ENCODE assay signal across 8 mouse cellular contexts in genomic region chr13:116711866-116712593, GRCm38 (mm10).
DNase-seq lines count a peak whose midpoint lies in the region; ATAC-seq and TF ChIP-seq lines count a peak whose summit lies in the region.

No protein-coding gene starts in this region.

- under 1% methylated on average over 24 of the region's 24 CpGs for WGBS in forebrain, embryonic 13.5 days
- WGBS in hindbrain, embryonic 11.5 days: under 1% methylated on average over 24 of the region's 24 CpGs
- WGBS in lung, embryonic 16.5 days: under 1% methylated on average over 24 of the region's 24 CpGs

- 0 out of 4 replicates have a peak, but pooled peaks cover 0 to 2% of the 10 kb centered on the region in 2 experiments for H3K4me1 ChIP-seq in MEL (ENCODE audit: control insufficient read depth in 1 of 2, insufficient read depth in 2 of 2, low read length in 2 of 2)
- peaks cover 37% of the 10 kb centered on the region for H3K4me1 ChIP-seq in forebrain, embryonic 13.5 days
- 0 out of 2 replicates have a peak, but pooled peaks cover 2% of the 10 kb centered on the region for H3K4me1 ChIP-seq in hindbrain, embryonic 11.5 days (replicated peaks; ENCODE audit: control insufficient read depth, insufficient read depth, low read length)
- H3K4me1 ChIP-seq in lung, embryonic 16.5 days (replicated peaks; ENCODE audit: control insufficient read depth, insufficient read depth, low read length): peaks cover 10% of the 10 kb centered on the region

- peak; percentile 87 for TF ChIP-seq RAD21 in MEL (IDR thresholded peaks at IDR 0.05; ENCODE audit: low read depth, low read length)

- no peaks in the 10 kb centered on the region for H3K27me3 ChIP-seq in MEL (ENCODE audit: control insufficient read depth in 1 of 2, insufficient read depth in 2 of 2, low read length in 2 of 2)
- H3K27me3 ChIP-seq in forebrain, embryonic 13.5 days: peaks cover 55% of the 10 kb centered on the region
- peaks cover 50% of the 10 kb centered on the region for H3K27me3 ChIP-seq in hindbrain, embryonic 11.5 days (ENCODE audit: control insufficient read depth, insufficient read depth, low read length)
- peaks cover 44% of the 10 kb centered on the region for H3K27me3 ChIP-seq in lung, embryonic 16.5 days (ENCODE audit: control insufficient read depth, insufficient read depth, low read depth, low read length)

- ATAC-seq in forebrain, embryonic 13.5 days: peak; percentile 89
- ATAC-seq in hindbrain, embryonic 11.5 days (ENCODE audit: low FRiP score): peak; percentile 74
- ATAC-seq in lung, embryonic 16.5 days (ENCODE audit: low read depth): peak; percentile 91
- no peak for ATAC-seq in monocyte, adult 5-6 weeks (replicated peaks; ENCODE audit: insufficient number of reproducible peaks, low FRiP score, low TSS enrichment, poor library complexity, severe bottlenecking)

- peak overlapping the region; percentile 33; the same call in 1 of the 2 replicates for H3K9ac ChIP-seq in MEL (ENCODE audit: control insufficient read depth, low read depth, low read length, poor library complexity, severe bottlenecking)
- peak overlapping the region; percentile 52 for H3K9ac ChIP-seq in forebrain, embryonic 13.5 days
- H3K9ac ChIP-seq in hindbrain, embryonic 11.5 days (ENCODE audit: low read depth, low read length): no peak overlapping the region
- no peak overlapping the region for H3K9ac ChIP-seq in lung, embryonic 16.5 days (ENCODE audit: low read length)

- H3K79me2 ChIP-seq in MEL (ENCODE audit: control insufficient read depth, insufficient read depth, low read length, poor library complexity): no peaks in the 10 kb centered on the region

- peak overlapping the region; percentile 40 to 43 for H3K4me3 ChIP-seq in MEL (ENCODE audit: control insufficient read depth in 1 of 2, insufficient read depth in 1 of 2, low read depth in 2 of 2, low read length in 2 of 2)
- peak overlapping the region; percentile 38 for H3K4me3 ChIP-seq in forebrain, embryonic 13.5 days
- H3K4me3 ChIP-seq in hindbrain, embryonic 11.5 days (ENCODE audit: low read depth, low read length): peak overlapping the region; percentile 21
- H3K4me3 ChIP-seq in lung, embryonic 16.5 days (ENCODE audit: low read length): peak overlapping the region; percentile 42

- H3K9me3 ChIP-seq in MEL (replicated peaks; ENCODE audit: insufficient read depth, low read length): no peaks in the 10 kb centered on the region
- no peaks in the 10 kb centered on the region for H3K9me3 ChIP-seq in forebrain, embryonic 13.5 days (replicated peaks)
- H3K9me3 ChIP-seq in hindbrain, embryonic 11.5 days (ENCODE audit: control insufficient read depth, low read length): no peaks in the 10 kb centered on the region
- H3K9me3 ChIP-seq in lung, embryonic 16.5 days (ENCODE audit: control insufficient read depth, low read length): no peaks in the 10 kb centered on the region; the same call in 1 of the 2 replicates

- peak overlapping the region; percentile 69 for H3K4me2 ChIP-seq in forebrain, embryonic 13.5 days
- H3K4me2 ChIP-seq in hindbrain, embryonic 11.5 days (replicated peaks; ENCODE audit: low read depth, low read length): peak overlapping the region; percentile 35
- H3K4me2 ChIP-seq in lung, embryonic 16.5 days (ENCODE audit: low read depth, low read length): peak overlapping the region; percentile 60

- DNase-seq in MEL (ENCODE audit: low read depth, low spot score): peak; percentile 85
- peak; percentile 84 for DNase-seq in brain, adult 2 months (ENCODE audit: low read depth, low spot score)
- DNase-seq in hindbrain, embryonic 11.5 days (ENCODE audit: low spot score): peak; percentile 87
- DNase-seq in layer of hippocampus, adult 9-11 months: peak; percentile 8
- DNase-seq in retina, postnatal 1 day: peak; percentile 92

- no peak for TF ChIP-seq POLR2A in MEL (IDR thresholded peaks at IDR 0.05; ENCODE audit: control insufficient read depth in 1 of 2, insufficient read depth in 1 of 2, low read depth in 1 of 2, low read length in 2 of 2, poor library complexity in 1 of 2)

- no peak for TF ChIP-seq EP300 in MEL (IDR thresholded peaks at IDR 0.05; ENCODE audit: low read depth in 1 of 2, low read length in 2 of 2)

- H3K27ac ChIP-seq in MEL (ENCODE audit: control insufficient read depth, low read depth, low read length): no peak overlapping the region
- H3K27ac ChIP-seq in forebrain, embryonic 13.5 days: peak overlapping the region; percentile 57
- H3K27ac ChIP-seq in hindbrain, embryonic 11.5 days (ENCODE audit: low read depth, low read length): no peak overlapping the region
- H3K27ac ChIP-seq in lung, embryonic 16.5 days (ENCODE audit: low read length): no peak overlapping the region

- peak; percentile 52 to 86 (median 79) for TF ChIP-seq CTCF in MEL (IDR thresholded peaks at IDR 0.05 in 2 of 3, conservative IDR thresholded peaks at IDR 0.05 in 1 of 3; ENCODE audit: control insufficient read depth in 1 of 3, insufficient read depth in 1 of 3, low read depth in 2 of 3, low read length in 3 of 3, poor library complexity in 1 of 3, severe bottlenecking in 1 of 3)

- H3K36me3 ChIP-seq in MEL (ENCODE audit: control insufficient read depth in 1 of 2, insufficient read depth in 2 of 2, low read length in 2 of 2): no peaks in the 10 kb centered on the region
- H3K36me3 ChIP-seq in forebrain, embryonic 13.5 days (ENCODE audit: poor library complexity, severe bottlenecking): no peaks in the 10 kb centered on the region
- no peaks in the 10 kb centered on the region for H3K36me3 ChIP-seq in hindbrain, embryonic 11.5 days (ENCODE audit: control insufficient read depth, insufficient read depth, low read length)
- H3K36me3 ChIP-seq in lung, embryonic 16.5 days (ENCODE audit: control insufficient read depth, insufficient read depth, low read length): no peaks in the 10 kb centered on the region

TF ChIP-seq in MEL, 35 proteins besides CTCF, POLR2A, EP300 and RAD21:
- TF ChIP-seq MAX (IDR thresholded peaks at IDR 0.05; ENCODE audit: low read length): no peak
- TF ChIP-seq E2F4 (IDR thresholded peaks at IDR 0.05; ENCODE audit: borderline replicate concordance, low read depth, low read length): no peak
- TF ChIP-seq RCOR1 (IDR thresholded peaks at IDR 0.05; ENCODE audit: low read depth, low read length): no peak
- TF ChIP-seq ZNF384 (IDR thresholded peaks at IDR 0.05; ENCODE audit: low read depth, low read length): peak; percentile 93
- TF ChIP-seq SMC3 (IDR thresholded peaks at IDR 0.05; ENCODE audit: low read depth, low read length): peak; percentile 92
- TF ChIP-seq ZC3H11A (IDR thresholded peaks at IDR 0.05; ENCODE audit: low read depth, low read length): peak; percentile 87
- TF ChIP-seq UBTF (IDR thresholded peaks at IDR 0.05; ENCODE audit: borderline replicate concordance, insufficient read depth, low read depth, low read length): no peak

Comparison
In these comparisons a context has a peak if more than half of its experiments do, and no peak if none do; other contexts are left out.
1. DNase-seq: peak in every context shown above with its lines; median percentile 92 in retina, postnatal 1 day; 87 in hindbrain, embryonic 11.5 days; 85 in MEL; 84 in brain, adult 2 months; 8 in layer of hippocampus, adult 9-11 months.
2. H3K9ac ChIP-seq: peak in MEL (single experiment) and forebrain, embryonic 13.5 days (single experiment); none in hindbrain, embryonic 11.5 days (single experiment) and lung, embryonic 16.5 days (single experiment).
3. Peak in every context shown above with its lines, with median percentiles within 50 percentile points of each other: H3K4me3 ChIP-seq and H3K4me2 ChIP-seq.